Mouse (Mus musculus): ENCODE data around the gene Gm10715. TPM values are rescaled to one million over a fixed set of nuclear protein-coding genes. Genes with fewer than 3 reads are reported as not detected.

The Gm10715 gene
- total RNA-seq (2023): not detected

DNA sequence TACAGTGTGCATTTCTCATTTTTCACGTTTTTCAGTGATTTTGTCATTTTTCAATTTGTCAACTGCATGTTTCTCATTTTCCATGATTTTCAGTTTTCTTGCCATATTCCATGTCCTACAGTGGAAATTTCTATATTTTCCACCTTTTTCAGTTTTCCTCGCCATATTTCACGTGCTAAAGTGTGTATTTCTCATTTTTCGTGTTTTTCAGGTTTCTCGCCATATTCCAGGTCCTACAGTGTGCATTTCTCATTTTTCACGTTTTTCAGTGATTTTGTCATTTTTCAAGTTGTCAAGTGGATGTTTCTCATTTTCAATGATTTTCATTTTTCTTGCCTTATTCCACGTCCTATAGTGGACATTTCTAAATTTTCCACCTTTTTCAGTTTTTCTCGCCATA lies at the start of gene Gm10715:
TSS of gene Gm10715 (plus strand) at position 301 of the 400 bp plus-strand sequence.

DNA sequence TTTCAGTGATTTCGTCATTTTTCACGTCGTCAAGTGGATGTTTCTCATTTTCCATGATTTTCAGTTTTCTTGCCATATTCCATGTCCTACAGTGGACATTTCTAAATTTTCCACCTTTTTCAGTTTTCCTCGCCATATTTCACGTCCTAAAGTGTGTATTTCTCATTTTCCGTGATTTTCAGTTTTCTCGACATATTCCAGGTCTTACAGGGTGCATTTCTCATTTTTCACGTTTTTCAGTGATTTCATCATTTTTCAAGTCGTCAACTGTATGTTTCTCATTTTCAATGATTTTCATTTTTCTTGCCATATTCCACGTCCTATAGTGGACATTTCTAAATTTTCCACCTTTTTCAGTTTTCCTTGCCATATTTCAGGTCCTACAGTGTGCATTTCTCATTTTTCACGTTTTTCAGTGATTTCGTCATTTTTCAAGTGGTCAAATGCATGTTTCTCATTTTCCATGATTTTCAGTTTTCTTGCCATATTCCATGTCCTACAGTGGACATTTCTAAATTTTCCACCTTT lies 36.2 kb upstream of the Gm10715 start, which contains the start of gene Gm10722:
TSS of gene Gm10722 (plus strand) at position 478 of the 528 bp plus-strand sequence.

DNA sequence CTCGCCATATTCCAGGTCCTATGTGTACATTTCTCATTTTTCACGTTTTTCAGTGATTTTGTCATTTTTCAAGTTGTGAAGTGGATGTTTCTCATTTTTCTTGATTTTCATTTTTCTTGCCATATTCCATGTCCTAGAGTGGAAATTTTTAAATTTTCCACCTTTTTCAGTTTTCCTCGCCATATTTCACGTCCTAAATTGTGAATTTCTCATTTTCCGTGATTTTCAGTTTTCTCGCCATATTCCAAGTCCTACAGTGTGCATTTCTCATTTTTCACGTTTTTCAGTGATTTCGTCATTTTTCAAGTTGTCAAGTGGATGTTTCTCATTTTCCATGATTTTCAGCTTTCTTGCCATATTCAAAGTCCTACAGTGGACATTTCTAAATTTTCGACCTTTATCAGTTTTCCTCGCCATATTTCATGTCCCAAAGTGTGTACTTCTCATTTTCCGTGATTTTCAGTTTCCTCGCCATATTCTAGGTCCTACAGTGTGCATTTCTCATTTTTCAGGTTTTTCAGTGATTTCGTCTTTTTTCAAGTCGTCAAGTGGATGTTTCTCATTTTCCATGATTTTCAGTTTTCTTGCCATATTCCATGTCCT lies 33.8 kb upstream of the Gm10715 start, which contains the start of gene Gm11168:
TSS of gene Gm11168 (plus strand) at position 553 of the 603 bp plus-strand sequence.

DNA sequence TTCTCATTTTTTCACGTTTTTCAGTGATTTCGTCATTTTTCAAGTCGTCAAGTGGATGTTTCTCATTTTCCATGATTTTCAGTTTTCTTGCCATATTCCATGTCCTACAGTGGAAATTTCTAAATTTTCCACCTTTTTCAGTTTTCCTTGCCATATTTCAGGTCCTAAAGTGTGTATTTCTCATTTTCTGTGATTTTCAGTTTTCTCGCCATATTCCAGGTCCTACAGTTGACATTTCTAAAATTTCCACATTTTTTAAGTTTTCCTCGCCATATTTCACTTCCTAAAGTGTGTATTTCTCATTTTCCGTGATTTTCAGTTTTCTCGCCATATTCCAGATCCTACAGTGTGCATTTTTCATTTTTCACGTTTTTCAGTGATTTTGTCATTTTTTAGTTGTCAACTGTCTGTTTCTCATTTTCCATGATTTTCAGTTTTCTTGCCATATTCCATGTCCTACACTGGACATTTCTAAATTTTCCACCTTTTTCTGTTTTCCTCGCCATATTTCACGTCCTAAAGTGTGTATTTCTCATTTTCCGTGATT lies 23.9 kb upstream of the Gm10715 start, which contains the start of gene Gm10721:
TSS of gene Gm10721 (plus strand) at position 408 of the 547 bp plus-strand sequence.

DNA sequence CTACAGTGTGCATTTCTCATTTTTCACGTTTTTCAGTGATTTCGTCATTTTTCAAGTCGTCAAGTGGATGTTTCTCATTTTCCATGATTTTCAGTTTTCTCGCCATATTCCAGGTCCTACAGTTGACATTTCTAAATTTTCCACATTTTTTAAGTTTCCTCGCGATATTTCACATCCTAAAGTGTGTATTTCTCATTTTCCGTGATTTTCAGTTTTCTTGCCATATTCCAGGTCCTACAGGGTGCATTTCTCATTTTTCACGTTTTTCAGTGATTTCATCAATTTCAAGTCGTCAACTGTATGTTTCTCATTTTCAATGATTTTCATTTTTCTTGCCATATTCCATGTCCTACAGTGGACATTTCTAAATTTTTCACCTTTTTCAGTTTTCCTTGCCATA lies 21.3 kb upstream of the Gm10715 start, which contains the start of gene Gm10720:
TSS of gene Gm10720 (plus strand) at position 301 of the 400 bp plus-strand sequence.

DNA sequence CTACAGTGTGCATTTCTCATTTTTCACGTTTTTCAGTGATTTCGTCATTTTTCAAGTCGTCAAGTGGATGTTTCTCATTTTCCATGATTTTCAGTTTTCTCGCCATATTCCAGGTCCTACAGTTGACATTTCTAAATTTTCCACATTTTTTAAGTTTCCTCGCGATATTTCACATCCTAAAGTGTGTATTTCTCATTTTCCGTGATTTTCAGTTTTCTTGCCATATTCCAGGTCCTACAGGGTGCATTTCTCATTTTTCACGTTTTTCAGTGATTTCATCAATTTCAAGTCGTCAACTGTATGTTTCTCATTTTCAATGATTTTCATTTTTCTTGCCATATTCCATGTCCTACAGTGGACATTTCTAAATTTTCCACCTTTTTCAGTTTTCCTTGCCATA lies 19.6 kb upstream of the Gm10715 start, which contains the start of gene Gm10719:
TSS of gene Gm10719 (plus strand) at position 301 of the 400 bp plus-strand sequence.

DNA sequence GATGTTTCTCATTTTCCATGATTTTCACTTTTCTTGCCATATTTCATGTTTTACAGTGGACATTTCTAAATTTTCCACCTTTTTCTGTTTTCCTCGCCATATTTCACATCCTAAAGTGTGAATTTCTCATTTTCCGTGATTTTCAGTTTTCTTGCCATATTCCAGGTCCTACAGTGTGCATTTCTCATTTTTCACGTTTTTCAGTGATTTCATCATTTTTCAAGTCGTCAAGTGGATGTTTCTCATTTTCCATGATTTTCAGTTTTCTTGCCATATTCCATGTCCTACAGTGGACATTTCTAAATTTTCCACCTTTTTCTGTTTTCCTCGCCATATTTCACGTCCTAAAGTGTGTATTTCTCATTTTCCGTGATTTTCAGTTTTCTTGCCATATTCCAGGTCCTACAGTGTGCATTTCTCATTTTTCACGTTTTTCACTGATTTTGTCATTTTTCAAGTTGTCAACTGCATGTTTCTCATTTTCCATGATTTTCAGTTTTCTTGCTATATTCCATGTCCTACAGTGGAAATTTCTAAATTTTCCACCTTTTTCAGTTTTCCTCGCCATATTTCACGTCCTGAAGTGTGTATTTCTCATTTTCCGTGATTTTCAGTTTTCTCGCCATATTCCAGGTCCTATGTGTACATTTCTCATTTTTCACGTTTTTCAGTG lies 13.2 kb upstream of the Gm10715 start, which contains the start of gene Gm10718:
TSS of gene Gm10718 (plus strand) at position 236 of the 673 bp plus-strand sequence.

DNA sequence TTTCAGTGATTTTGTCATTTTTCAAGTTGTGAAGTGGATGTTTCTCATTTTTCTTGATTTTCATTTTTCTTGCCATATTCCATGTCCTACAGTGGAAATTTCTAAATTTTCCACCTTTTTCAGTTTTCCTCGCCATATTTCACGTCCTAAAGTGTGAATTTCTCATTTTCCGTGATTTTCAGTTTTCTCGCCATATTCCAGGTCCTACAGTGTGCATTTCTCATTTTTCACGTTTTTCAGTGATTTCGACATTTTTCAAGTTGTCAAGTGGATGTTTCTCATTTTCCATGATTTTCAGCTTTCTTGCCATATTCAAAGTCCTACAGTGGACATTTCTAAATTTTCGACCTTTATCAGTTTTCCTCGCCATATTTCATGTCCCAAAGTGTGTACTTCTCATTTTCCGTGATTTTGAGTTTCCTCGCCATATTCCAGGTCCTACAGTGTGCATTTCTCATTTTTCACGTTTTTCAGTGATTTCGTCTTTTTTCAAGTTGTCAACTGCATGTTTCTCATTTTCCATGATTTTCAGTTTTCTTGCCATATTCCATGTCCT lies 11.7 kb upstream of the Gm10715 start, which contains the start of gene Gm10717:
TSS of gene Gm10717 (plus strand) at position 506 of the 556 bp plus-strand sequence.

DNA sequence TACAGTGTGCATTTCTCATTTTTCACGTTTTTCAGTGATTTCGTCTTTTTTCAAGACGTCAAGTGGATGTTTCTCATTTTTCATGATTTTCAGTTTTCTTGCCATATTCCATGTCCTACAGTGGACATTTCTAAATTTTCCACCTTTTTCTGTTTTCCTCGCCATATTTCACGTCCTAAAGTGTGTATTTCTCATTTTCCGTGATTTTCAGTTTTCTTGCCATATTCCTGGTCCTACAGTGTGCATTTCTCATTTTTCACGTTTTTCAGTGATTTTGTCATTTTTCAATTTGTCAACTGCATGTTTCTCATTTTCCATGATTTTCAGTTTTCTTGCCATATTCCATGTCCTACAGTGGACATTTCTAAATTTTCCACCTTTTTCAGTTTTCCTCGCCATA lies 2.4 kb upstream of the Gm10715 start, which contains the start of gene Gm17535:
TSS of gene Gm17535 (plus strand) at position 301 of the 400 bp plus-strand sequence.

Other genes with a start within 250 kb of the Gm10715 start
- not detected for gene Gm10722, start 36.0 kb upstream of the Gm10715 start, total RNA-seq (2023)
- gene Gm11168, start 33.5 kb upstream of the Gm10715 start, total RNA-seq (2023): not detected
- gene Gm10721, start 23.7 kb upstream of the Gm10715 start, total RNA-seq (2023): not detected
- not detected for gene Gm10720, start 21.2 kb upstream of the Gm10715 start, total RNA-seq (2023)
- gene Gm10719, start 19.5 kb upstream of the Gm10715 start, total RNA-seq (2023): 1.1 TPM
- 2.0 TPM for gene Gm10718, start 13.3 kb upstream of the Gm10715 start, total RNA-seq (2023)
- not detected for gene Gm10717, start 11.5 kb upstream of the Gm10715 start, total RNA-seq (2023)
- gene Gm17535, start 2.3 kb upstream of the Gm10715 start, total RNA-seq (2023): not detected